Mouse (Mus musculus) embryonic facial prominence, embryonic 13.5 days (tissue): ENCODE measurements around the gene 1700037H04Rik. TPM values are rescaled to one million over a fixed set of nuclear protein-coding genes. Genes with fewer than 3 reads are reported as not detected.
A peak's percentile ranks its signal among the peaks of the same experiment; 100 is the strongest.

ENCODE experiments used
- ATAC-seq: fragments of 200-750 bp; cut with Nextera tagmentation; 2 replicates; pipeline ENCODE4 v1.8.0; 2017; ENCODE audit warnings: low read depth; ENCODE audit not compliant: insufficient number of reproducible peaks, insufficient read depth, low FRiP score, low TSS enrichment
- H3K27ac ChIP-seq: fragments of 300-500 bp; sonication (generic); 2 replicates; pipeline ENCODE4 v1.5.1; 2015; ENCODE audit warnings: moderate library complexity, mild to moderate bottlenecking, inconsistent platforms
- H3K27me3 ChIP-seq: fragments of 300-500 bp; sonication (generic); 2 replicates; pipeline ENCODE4 v1.6.1; 2015; ENCODE audit warnings: mild to moderate bottlenecking, inconsistent platforms
- H3K36me3 ChIP-seq: fragments of 300-500 bp; sonication (generic); 2 replicates; pipeline ENCODE4 v1.6.1; 2015; ENCODE audit warnings: mild to moderate bottlenecking, inconsistent platforms
- H3K4me1 ChIP-seq: fragments of 300-500 bp; sonication (generic); 2 replicates; pipeline ENCODE4 v1.6.1; 2015; ENCODE audit warnings: inconsistent platforms
- H3K4me2 ChIP-seq: fragments of 300-500 bp; sonication (generic); 2 replicates; pipeline ENCODE4 v1.6.1; 2015; ENCODE audit warnings: moderate library complexity, mild to moderate bottlenecking, inconsistent platforms
- H3K4me3 ChIP-seq: fragments of 300-500 bp; sonication (generic); 2 replicates; pipeline ENCODE4 v1.5.1; 2015; ENCODE audit warnings: mild to moderate bottlenecking, inconsistent platforms
- H3K9ac ChIP-seq: fragments of 300-500 bp; sonication (generic); 2 replicates; pipeline ENCODE4 v1.6.1; 2015; ENCODE audit warnings: mild to moderate bottlenecking, inconsistent platforms
- H3K9me3 ChIP-seq: fragments of 300-500 bp; sonication (generic); 2 replicates; pipeline ENCODE4 v1.6.1; 2016; ENCODE audit warnings: inconsistent platforms
- WGBS: fragments of 180-500 bp; shearing (Covaris S2); methylation state at CpG from one replicate; pipeline ENCODE4 v1.1.7; 2015; ENCODE audit warnings: mixed read lengths; 5-methylcytosine and 5-hydroxymethylcytosine counted together
- polyA plus RNA-seq: library from polyadenylated mRNA; unstranded; fragments of >200 nt; fragmentation: Nextera tagmentation; extraction: Ambion mirVana; gene quantifications from 2 replicates; pipeline ENCODE4 v1.2.1, GENCODE M21; 2015

Gene 1700037H04Rik
- 67.5 and 71.4 TPM in 2 replicates for polyA plus RNA-seq

DNA sequence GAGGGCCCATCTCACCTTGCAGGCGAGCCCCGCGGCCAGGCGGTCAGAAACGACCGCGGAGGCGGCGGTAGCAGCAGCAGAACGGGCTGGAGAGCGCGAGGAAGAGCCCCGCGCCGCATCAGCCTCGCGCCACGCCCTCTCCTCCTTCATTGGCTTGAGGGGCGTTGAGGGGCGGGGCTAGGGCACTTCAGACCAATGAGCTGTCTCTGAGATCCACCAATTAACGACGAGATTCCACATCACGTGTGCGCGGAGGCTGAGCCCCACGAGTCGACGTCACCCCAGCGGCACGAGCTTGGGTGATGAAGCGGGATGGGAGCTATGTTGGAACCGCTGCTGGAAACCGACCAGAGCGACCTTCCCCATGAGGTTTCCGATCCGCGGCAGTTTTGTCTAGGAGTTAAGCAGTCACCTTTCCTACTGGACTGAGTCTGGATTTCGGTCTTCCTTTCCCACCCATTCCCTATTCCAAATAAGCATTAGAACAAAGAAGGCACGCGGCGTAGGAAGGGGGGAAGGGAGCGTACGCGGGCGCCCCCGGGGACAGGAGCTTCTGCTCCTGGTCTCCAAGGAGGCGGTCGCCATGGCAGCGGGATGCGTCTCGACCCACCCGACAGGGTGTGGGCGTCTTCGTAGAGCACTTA is at the start of gene 1700037H04Rik:
1700037H04Rik (minus strand) TSS at position 144 of the 644 bp plus-strand sequence.
- peaks cover 36% of the 10 kb centered on the region for H3K4me1 ChIP-seq
- H3K36me3 ChIP-seq: 0 out of 2 replicates have a peak, but pooled peaks cover 5% of the 10 kb centered on the region
- peak within 1 kb of the TSS; percentile 76 for H3K4me3 ChIP-seq
- peak within 1 kb of the TSS; percentile 87 for H3K9ac ChIP-seq
- under 1% methylated on average over 54 of the region's 54 CpGs for WGBS
- H3K4me2 ChIP-seq: peak within 1 kb of the TSS; percentile 88
- peak within 1 kb of the TSS; percentile 93 for H3K27ac ChIP-seq
- no peaks in the 10 kb centered on the region for H3K9me3 ChIP-seq
- peak; percentile 96 for ATAC-seq
- H3K27me3 ChIP-seq: no peaks in the 10 kb centered on the region

DNA sequence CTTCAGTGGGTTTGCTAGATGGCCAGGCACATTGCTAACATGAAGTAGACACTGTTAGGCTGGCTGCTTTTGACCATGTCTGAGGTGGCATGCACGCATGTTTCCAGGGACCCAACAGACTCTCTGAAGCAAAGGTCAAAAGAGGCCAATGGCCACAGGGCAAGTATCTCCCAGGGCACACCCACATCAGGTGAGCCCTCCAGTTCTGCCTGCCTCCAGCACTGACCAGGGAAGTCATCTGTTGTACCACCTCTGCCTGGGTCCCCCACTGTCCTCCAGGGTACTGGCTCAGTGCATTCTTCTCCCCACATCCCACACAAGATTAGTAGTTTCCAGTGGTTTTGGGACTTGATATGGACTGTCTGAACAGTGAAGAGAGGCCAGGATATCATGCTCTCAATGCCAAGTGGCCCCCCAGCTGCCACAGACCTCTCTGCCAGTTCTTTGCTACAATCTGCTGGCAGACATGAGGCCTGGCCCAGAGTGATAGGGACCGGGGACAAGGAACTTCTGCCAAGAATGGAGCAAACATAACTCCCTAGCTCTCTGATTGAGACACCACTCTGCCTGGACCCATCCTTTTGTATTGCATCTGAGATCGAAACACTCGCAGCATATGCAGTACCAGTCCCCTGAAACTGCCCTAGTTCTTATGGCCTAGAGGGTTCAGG is 49.4 kb upstream of the 1700037H04Rik start:
- 69% methylated on average over 4 of the region's 4 CpGs for WGBS
- peak overlapping the region; percentile 59 for H3K4me2 ChIP-seq
- H3K4me3 ChIP-seq: peak overlapping the region; percentile 57
- H3K36me3 ChIP-seq: peaks cover 15% of the 10 kb centered on the region
- H3K27me3 ChIP-seq: no peaks in the 10 kb centered on the region
- no peaks in the 10 kb centered on the region for H3K9me3 ChIP-seq
- peak overlapping the region; percentile 77 for H3K9ac ChIP-seq
- ATAC-seq: no peak
- peak overlapping the region; percentile 85; the same call in 1 of the 2 replicates for H3K27ac ChIP-seq
- peaks cover 25% of the 10 kb centered on the region for H3K4me1 ChIP-seq

DNA sequence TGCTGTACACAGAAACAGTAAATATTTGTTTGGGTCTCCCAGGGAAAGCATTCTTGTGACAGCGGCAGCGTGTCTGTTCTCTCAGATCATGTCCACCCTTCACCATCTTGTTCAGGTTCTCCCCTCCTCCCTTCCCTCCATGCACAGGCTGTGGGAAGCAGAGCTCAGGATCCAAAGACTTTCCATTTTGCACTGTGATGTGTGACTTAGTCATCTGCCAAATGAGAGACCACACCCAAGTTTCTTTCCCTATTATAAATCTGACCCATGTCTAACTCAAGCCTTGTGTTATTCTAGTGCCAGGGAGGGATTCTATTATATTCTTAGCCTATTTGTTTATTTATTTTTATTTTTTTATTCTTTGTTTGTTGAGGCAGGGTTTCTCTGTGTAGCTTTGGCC is 48.5 kb upstream of the 1700037H04Rik start:
- no peak overlapping the region for H3K4me2 ChIP-seq
- no peak for ATAC-seq
- H3K4me3 ChIP-seq: no peak overlapping the region
- no peak overlapping the region for H3K9ac ChIP-seq
- H3K4me1 ChIP-seq: peaks cover 30% of the 10 kb centered on the region
- 95% methylated on average over 2 of the region's 2 CpGs for WGBS
- H3K36me3 ChIP-seq: peaks cover 11% of the 10 kb centered on the region
- H3K27me3 ChIP-seq: no peaks in the 10 kb centered on the region
- no peak overlapping the region for H3K27ac ChIP-seq
- H3K9me3 ChIP-seq: no peaks in the 10 kb centered on the region

DNA sequence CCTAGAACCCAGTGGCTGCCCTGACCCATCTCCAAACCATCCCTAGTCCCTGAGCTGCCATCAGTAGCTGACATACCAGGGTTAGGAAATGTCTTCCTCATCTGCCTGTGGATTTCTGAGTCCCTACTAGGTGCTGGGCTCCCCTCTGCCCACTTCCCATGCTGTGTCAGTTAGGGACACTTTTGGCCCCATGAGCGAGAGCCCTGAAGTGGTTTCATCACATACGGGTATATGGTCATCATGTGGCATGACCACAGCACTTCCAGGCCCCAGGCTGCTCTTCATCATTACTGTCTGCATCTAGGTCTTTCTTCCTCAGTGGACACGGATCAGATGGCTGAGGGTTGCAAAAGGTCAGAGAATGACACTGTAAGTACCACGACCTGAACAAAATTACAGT is 46.9 kb upstream of the 1700037H04Rik start, which contains the start of gene Ap5s1:
Ap5s1 (plus strand) TSS at position 301 of the 400 bp plus-strand sequence.
- no peaks in the 10 kb centered on the region for H3K9me3 ChIP-seq
- no peak within 1 kb of the TSS for H3K27ac ChIP-seq
- WGBS: 80% methylated on average over 4 of the region's 4 CpGs
- no peak within 1 kb of the TSS for H3K4me3 ChIP-seq
- peaks cover 30% of the 10 kb centered on the region for H3K4me1 ChIP-seq
- H3K9ac ChIP-seq: no peak within 1 kb of the TSS
- H3K4me2 ChIP-seq: no peak within 1 kb of the TSS
- no peaks in the 10 kb centered on the region for H3K36me3 ChIP-seq
- no peak for ATAC-seq
- no peaks in the 10 kb centered on the region for H3K27me3 ChIP-seq

DNA sequence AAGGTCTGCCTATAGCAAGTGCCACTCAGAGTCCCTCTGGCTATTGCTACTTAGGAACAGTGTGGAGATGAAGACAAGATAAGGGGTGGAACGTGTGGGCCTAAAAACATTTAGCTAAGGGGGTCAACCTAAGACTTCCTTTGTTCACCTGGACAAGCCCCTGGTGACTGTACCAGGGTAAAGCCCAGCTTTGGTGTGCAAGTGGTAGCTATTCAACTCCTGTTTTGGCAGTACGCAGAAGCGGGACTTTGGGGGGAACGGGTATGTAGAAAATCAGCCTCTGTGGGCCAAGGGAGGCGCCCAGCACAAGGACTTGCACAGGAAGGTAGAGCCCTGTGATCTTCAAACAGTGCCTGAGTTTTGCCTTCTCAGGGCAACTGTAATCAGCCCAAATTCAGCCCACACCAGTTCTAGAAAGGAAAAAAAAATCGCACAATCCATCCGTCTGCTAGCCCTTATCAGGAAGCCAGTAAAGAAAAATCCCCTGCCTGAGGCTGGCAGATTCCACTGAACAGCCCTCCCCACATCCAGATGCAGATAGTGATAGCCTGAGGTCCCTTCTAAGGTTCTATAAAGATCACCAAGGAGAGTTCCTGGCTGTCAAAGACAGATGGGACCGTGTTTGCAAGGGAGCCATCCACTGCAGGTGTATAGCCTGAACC is 45.8 kb upstream of the 1700037H04Rik start:
- Histone ChIP-seq H3K4me3 (no peak overlapping the region), H3K27me3 (no peaks in the 10 kb centered on the region), H3K27ac (peak overlapping the region; percentile 91; the same call in 1 of the 2 replicates), H3K9ac (no peak overlapping the region), H3K4me1 (peaks cover 25% of the 10 kb centered on the region), H3K4me2 (no peak overlapping the region), H3K36me3 (0 out of 2 replicates have a peak, but pooled peaks cover 5% of the 10 kb centered on the region), H3K9me3 (no peaks in the 10 kb centered on the region)
- no peak for ATAC-seq
- WGBS: 78% methylated on average over 8 of the region's 8 CpGs

DNA sequence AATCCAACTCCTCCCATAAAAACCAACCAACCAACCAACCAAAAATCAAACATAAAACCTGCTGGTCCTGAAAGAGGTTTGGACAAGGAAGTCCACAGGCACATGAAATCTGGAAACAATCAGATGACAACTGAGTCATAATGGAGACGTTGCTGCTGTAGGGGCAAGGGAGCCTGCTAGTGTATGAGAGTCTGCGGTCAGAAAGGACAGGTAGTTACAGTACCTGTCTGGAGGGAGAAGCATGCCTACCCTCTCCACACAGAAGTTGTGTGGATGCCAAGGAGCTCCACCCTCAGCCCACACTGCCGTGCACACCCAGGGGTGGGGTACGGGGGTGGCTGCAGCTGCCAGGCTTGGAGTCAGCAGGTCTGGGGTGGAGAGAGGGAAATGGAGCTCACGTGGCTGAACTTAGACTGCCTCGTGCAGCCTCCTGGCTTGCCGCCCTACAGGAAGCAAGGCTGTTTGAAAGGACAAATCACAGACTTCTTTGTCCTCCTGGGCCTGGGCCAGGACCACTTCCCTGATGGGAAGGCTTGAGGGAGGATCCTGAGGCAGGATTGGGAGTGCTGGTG is 44.6 kb upstream of the 1700037H04Rik start:
- peak; percentile 82 for ATAC-seq

DNA sequence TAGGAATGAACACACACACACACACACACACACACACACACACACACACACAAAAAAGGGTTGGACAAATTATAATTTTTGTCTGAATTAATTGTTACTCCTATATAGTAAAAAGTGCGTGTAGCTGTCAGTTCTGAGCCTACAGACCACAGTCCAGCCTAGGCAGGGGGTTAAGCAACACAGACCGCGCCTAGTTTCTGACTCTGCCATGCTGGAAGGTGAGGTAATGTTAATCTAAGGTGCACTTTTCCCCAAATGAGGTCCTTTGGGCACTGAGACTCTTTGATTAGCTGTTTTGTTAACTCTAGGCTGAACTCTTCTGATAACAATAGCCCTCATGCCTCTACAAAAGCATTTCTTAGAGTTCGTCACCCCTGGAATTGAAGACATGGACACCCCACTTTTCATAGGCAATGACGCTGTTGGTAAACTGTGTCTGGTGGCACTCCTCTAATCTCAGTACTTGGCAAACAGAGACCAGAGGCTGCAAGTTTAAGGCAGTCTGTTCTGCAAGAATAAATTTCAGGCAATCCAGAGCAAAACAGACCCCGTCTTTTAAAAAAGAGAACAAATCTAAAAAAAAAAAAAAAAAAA is 44.0 kb upstream of the 1700037H04Rik start:
- Histone ChIP-seq H3K4me1 (peaks cover 18% of the 10 kb centered on the region), H3K27me3 (no peaks in the 10 kb centered on the region), H3K27ac (peak overlapping the region; percentile 91), H3K36me3 (peaks cover 19% of the 10 kb centered on the region), H3K9me3 (no peaks in the 10 kb centered on the region), H3K4me3 (no peak overlapping the region), H3K4me2 (no peak overlapping the region), H3K9ac (no peak overlapping the region)
- ATAC-seq: no peak
- WGBS: 79% methylated on average over 6 of the region's 6 CpGs

More for the DNA sequence above, 44.6 kb upstream of the 1700037H04Rik start:
- peak overlapping the region; percentile 40 for H3K4me2 ChIP-seq
- peaks cover 21% of the 10 kb centered on the region for H3K4me1 ChIP-seq
- no peaks in the 10 kb centered on the region for H3K27me3 ChIP-seq
- no peak overlapping the region for H3K4me3 ChIP-seq
- no peak overlapping the region for H3K9ac ChIP-seq
- no peaks in the 10 kb centered on the region for H3K9me3 ChIP-seq
- peaks cover 14% of the 10 kb centered on the region for H3K36me3 ChIP-seq
- peak overlapping the region; percentile 91 for H3K27ac ChIP-seq
- 26% methylated on average over 7 of the region's 7 CpGs for WGBS

DNA sequence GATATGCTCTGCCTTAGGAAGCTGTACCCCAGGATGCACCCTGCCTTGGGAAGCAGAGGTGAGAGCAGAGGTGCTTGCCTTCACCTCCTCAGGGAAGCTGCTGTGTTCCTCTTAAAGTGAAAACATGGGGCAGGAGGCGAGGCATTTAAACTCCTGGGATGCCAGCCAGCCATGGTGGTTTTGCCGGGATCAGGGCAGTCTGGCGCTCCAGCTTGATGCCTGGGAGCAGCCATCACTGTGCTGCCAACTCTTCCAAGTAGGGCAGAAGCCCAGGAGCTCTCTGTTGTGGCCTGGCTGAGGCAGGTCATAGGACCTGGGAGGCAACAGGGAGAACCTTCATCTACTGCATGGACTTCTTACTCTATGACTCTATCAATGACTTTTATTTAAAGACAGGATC is 41.4 kb upstream of the 1700037H04Rik start:
- WGBS: 96% methylated on average over 3 of the region's 3 CpGs
- Histone ChIP-seq H3K27me3 (no peaks in the 10 kb centered on the region), H3K27ac (no peak overlapping the region), H3K36me3 (peaks cover 35% of the 10 kb centered on the region), H3K4me1 (peaks cover 18% of the 10 kb centered on the region), H3K4me3 (no peak overlapping the region), H3K9ac (no peak overlapping the region), H3K9me3 (no peaks in the 10 kb centered on the region), H3K4me2 (no peak overlapping the region)
- no peak for ATAC-seq

DNA sequence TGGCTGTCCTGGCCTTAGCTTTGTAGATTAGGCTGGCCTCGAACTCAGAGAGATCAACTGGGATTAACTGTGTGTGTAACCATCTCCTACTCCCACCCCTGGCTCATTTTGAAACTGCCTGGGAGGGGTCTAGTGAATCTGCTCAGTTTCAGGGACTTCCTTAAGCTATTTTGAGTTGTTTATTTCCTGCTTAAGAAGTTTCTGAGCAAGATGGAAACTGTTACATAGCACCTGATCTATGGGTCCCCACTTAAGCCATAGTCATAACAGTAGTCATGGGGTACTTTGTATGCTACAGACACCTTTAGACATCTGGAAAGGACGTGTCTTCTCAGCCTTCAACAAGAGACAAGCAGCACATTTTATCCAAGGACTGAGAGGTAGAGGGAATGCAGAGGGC is 40.8 kb upstream of the 1700037H04Rik start:
- H3K27ac ChIP-seq: no peak overlapping the region
- no peak overlapping the region for H3K9ac ChIP-seq
- H3K27me3 ChIP-seq: no peaks in the 10 kb centered on the region
- no peak for ATAC-seq
- H3K36me3 ChIP-seq: peaks cover 36% of the 10 kb centered on the region
- H3K4me2 ChIP-seq: no peak overlapping the region
- H3K4me1 ChIP-seq: peaks cover 18% of the 10 kb centered on the region
- 77% methylated on average over 2 of the region's 2 CpGs for WGBS
- H3K9me3 ChIP-seq: no peaks in the 10 kb centered on the region
- no peak overlapping the region for H3K4me3 ChIP-seq

DNA sequence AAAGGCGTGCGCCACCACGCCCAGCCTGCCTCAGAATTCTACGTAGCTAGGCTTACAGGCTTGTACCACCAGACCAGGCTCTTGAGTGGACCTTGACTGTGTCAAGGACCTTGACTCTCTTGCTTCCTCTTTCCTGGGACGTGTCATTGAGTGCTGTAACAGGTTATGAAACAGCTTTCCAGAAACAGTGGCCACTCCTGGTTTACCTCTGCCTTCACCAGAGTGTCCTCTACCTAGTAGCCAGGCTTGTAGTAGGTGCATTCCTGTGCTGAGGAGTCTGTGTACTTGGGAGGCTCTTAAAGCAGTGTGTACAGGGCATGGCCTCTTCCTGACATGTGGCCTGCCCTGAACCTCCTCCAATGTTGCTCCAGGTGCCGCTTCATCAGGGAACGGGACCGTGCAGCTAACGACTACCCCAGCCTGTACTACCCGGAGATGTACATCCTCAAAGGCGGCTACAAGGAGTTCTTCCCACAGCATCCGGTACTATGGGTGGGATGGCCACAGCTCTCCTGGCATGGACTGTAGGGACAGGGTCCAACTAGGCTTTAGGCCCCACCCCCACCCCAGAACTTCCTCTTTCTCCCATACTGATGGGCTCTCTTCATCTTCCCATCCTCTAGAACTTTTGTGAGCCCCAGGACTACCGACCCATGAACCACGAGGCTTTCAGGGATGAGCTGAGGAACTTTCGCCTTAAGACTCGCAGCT is 36.9 kb upstream of the 1700037H04Rik start:
- Histone ChIP-seq H3K4me2 (no peak overlapping the region), H3K4me1 (no peaks in the 10 kb centered on the region), H3K9me3 (no peaks in the 10 kb centered on the region), H3K27me3 (no peaks in the 10 kb centered on the region), H3K27ac (no peak overlapping the region), H3K4me3 (no peak overlapping the region), H3K36me3 (peaks cover 71% of the 10 kb centered on the region), H3K9ac (no peak overlapping the region)
- no peak for ATAC-seq
- 92% methylated on average over 16 of the region's 16 CpGs for WGBS

DNA sequence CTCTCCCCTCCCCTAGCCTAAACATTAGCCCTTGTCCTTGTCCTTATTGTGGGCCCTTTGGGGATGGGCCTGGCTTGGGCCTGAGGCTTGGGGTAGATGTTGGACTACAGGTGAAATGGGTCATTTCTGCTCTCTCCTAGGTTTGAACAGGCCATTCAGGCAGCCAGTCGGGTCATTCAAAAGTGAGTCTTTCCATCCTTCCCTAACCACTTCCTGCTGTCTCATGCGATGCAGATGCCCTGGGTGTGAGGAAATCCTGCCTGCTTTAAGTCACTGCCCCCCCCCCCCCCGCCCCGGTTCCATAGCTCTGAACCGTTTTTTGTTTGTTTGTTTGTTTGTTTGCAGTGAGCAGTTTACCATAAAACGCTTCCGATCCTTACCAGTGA is 31.1 kb upstream of the 1700037H04Rik start:
- Histone ChIP-seq H3K4me1 (peaks cover 43% of the 10 kb centered on the region), H3K27ac (no peak overlapping the region), H3K36me3 (peaks cover 57% of the 10 kb centered on the region), H3K9ac (no peak overlapping the region), H3K9me3 (no peaks in the 10 kb centered on the region), H3K4me2 (no peak overlapping the region), H3K4me3 (no peak overlapping the region), H3K27me3 (no peaks in the 10 kb centered on the region)
- WGBS: 75% methylated on average over 7 of the region's 7 CpGs
- no peak for ATAC-seq
